7 mouse cellular contexts compared by ENCODE assay signal in the genomic region with DNA sequence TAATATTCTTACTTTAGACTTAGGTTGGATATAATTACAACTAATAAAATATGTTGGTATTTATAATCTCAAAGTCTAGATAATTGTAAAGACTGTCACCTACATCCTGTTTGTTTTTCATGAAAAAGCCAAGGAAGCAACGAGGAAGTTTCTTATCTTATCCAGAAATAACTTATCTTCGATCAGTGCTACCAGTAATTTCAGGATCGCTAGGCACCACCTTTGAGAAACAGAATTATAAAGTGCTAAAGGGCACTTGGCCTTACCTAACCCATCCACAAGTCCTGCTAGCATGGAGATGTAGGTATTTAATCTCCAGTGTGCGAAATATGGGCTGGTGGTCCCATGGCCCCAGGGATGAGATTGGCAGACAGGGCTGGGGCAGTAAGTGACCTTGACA. TPM values are rescaled to one million over a fixed set of nuclear protein-coding genes. Genes with fewer than 3 reads are reported as not detected.
DNase-seq lines count a peak whose midpoint lies in the region; ATAC-seq lines count a peak whose summit lies in the region.

No protein-coding gene starts in this region.

- peak overlapping the region; percentile 91 for H3K9ac ChIP-seq in lung, embryonic 16.5 days (ENCODE audit: low read length)
- H3K9ac ChIP-seq in limb, embryonic 12.5 days (replicated peaks): peak overlapping the region; percentile 81
- peak overlapping the region; percentile 85; the same call in 1 of the 2 replicates for H3K9ac ChIP-seq in stomach, embryonic 14.5 days (replicated peaks; ENCODE audit: low read depth, low read length)

- no peaks in the 10 kb centered on the region for H3K36me3 ChIP-seq in lung, embryonic 16.5 days (ENCODE audit: control insufficient read depth, insufficient read depth, low read length)
- H3K36me3 ChIP-seq in forebrain, embryonic 10.5 days (replicated peaks): no peaks in the 10 kb centered on the region
- H3K36me3 ChIP-seq in limb, embryonic 12.5 days: no peaks in the 10 kb centered on the region
- no peaks in the 10 kb centered on the region for H3K36me3 ChIP-seq in stomach, embryonic 14.5 days (ENCODE audit: control insufficient read depth, insufficient read depth, low read length)

- no peaks in the 10 kb centered on the region for H3K27me3 ChIP-seq in lung, embryonic 16.5 days (ENCODE audit: control insufficient read depth, insufficient read depth, low read depth, low read length)
- H3K27me3 ChIP-seq in forebrain, embryonic 10.5 days (ENCODE audit: poor library complexity, severe bottlenecking): no peaks in the 10 kb centered on the region
- H3K27me3 ChIP-seq in limb, embryonic 12.5 days: no peaks in the 10 kb centered on the region
- no peaks in the 10 kb centered on the region for H3K27me3 ChIP-seq in stomach, embryonic 14.5 days (ENCODE audit: control insufficient read depth, insufficient read depth, low read length)

- peaks cover 14% of the 10 kb centered on the region for H3K4me1 ChIP-seq in lung, embryonic 16.5 days (replicated peaks; ENCODE audit: control insufficient read depth, insufficient read depth, low read length)
- H3K4me1 ChIP-seq in forebrain, embryonic 10.5 days: peaks cover 36% of the 10 kb centered on the region
- peaks cover 24% of the 10 kb centered on the region; the same call in 1 of the 2 replicates for H3K4me1 ChIP-seq in limb, embryonic 12.5 days (replicated peaks)
- peaks cover 9% of the 10 kb centered on the region; the same call in 1 of the 2 replicates for H3K4me1 ChIP-seq in stomach, embryonic 14.5 days (ENCODE audit: control insufficient read depth, insufficient read depth, low read length)

- no peak for ATAC-seq in lung, embryonic 16.5 days (ENCODE audit: low read depth)
- no peak for ATAC-seq in limb, embryonic 12.5 days (ENCODE audit: insufficient number of reproducible peaks, insufficient read depth, low FRiP score, low TSS enrichment, low read depth)
- no peak for ATAC-seq in stomach, embryonic 14.5 days (ENCODE audit: insufficient number of reproducible peaks, insufficient read depth, low FRiP score, low read depth)

- no peaks in the 10 kb centered on the region for H3K9me3 ChIP-seq in lung, embryonic 16.5 days (ENCODE audit: control insufficient read depth, low read length)
- no peaks in the 10 kb centered on the region for H3K9me3 ChIP-seq in forebrain, embryonic 10.5 days
- H3K9me3 ChIP-seq in limb, embryonic 12.5 days: no peaks in the 10 kb centered on the region
- no peaks in the 10 kb centered on the region for H3K9me3 ChIP-seq in stomach, embryonic 14.5 days (ENCODE audit: control insufficient read depth, low read depth, low read length)

- 23% methylated on average over 4 of the region's 4 CpGs for WGBS in lung, embryonic 16.5 days
- 61% methylated on average over 4 of the region's 4 CpGs for WGBS in forebrain, embryonic 10.5 days
- WGBS in limb, embryonic 12.5 days: 58% methylated on average over 4 of the region's 4 CpGs
- WGBS in stomach, embryonic 14.5 days: 35% methylated on average over 4 of the region's 4 CpGs

- DNase-seq in lung, postnatal 25 days (ENCODE audit: low spot score): no peak
- DNase-seq in forebrain, embryonic 10.5 days (ENCODE audit: extremely low spot score, low spot score): no peak
- DNase-seq in left cerebral cortex, adult 18-20 months (ENCODE audit: low spot score in 2 of 2): no peak
- no peak for DNase-seq in gastrocnemius, postnatal 10 days

- H3K27ac ChIP-seq in lung, embryonic 16.5 days (ENCODE audit: low read length): no peak overlapping the region
- H3K27ac ChIP-seq in forebrain, embryonic 10.5 days: peak overlapping the region; percentile 90
- H3K27ac ChIP-seq in limb, embryonic 12.5 days: no peak overlapping the region
- H3K27ac ChIP-seq in stomach, embryonic 14.5 days (ENCODE audit: low read length): no peak overlapping the region

- H3K4me2 ChIP-seq in lung, embryonic 16.5 days (ENCODE audit: low read depth, low read length): peak overlapping the region; percentile 91
- peak overlapping the region; percentile 64 for H3K4me2 ChIP-seq in limb, embryonic 12.5 days
- H3K4me2 ChIP-seq in stomach, embryonic 14.5 days (replicated peaks; ENCODE audit: low read depth, low read length): peak overlapping the region; percentile 66

- peak overlapping the region; percentile 83 for H3K4me3 ChIP-seq in lung, embryonic 16.5 days (ENCODE audit: low read length)
- H3K4me3 ChIP-seq in forebrain, embryonic 10.5 days: peak overlapping the region; percentile 81
- H3K4me3 ChIP-seq in limb, embryonic 12.5 days (replicated peaks): peak overlapping the region; percentile 69
- peak overlapping the region; percentile 75 for H3K4me3 ChIP-seq in stomach, embryonic 14.5 days (ENCODE audit: low read depth, low read length)

RNA-seq across cellular contexts. Expression of gene Chpt1, which starts 1.0 kb away (rescaled TPM):
- polyA plus RNA-seq in lung, embryonic 16.5 days (2015; fragmentation: Nextera tagmentation; extraction: Ambion mirVana): 17.1 and 17.4 TPM in 2 replicates
- 9.0 and 9.4 TPM in 2 replicates for polyA plus RNA-seq in forebrain, embryonic 10.5 days (2016; fragmentation: Nextera tagmentation; extraction: Ambion mirVana)
- polyA plus RNA-seq in limb, embryonic 12.5 days (2016; fragmentation: Nextera tagmentation; extraction: Ambion mirVana): 26.9 and 34.9 TPM in 2 replicates
- 13.4 and 14.6 TPM in 2 replicates for polyA plus RNA-seq in stomach, embryonic 14.5 days (2014; fragmentation: Nextera tagmentation; extraction: Ambion mirVana)
- total RNA-seq in left cerebral cortex, adult 18-20 months (2021): 10 to 100 TPM; 37.1 to 39.7 TPM
- total RNA-seq in gastrocnemius, postnatal 10 days (2021): 10 to 100 TPM; 37.6 to 44.9 TPM

RNA-seq across cellular contexts. Expression of gene Sycp3, which starts 43.5 kb away (rescaled TPM):
- polyA plus RNA-seq in lung, embryonic 16.5 days (2015; fragmentation: Nextera tagmentation; extraction: Ambion mirVana): 0.48 TPM in 1 of 2 replicates, not detected in the other
- polyA plus RNA-seq in forebrain, embryonic 10.5 days (2016; fragmentation: Nextera tagmentation; extraction: Ambion mirVana): 0.19 TPM in 1 of 2 replicates, not detected in the other
- polyA plus RNA-seq in limb, embryonic 12.5 days (2016; fragmentation: Nextera tagmentation; extraction: Ambion mirVana): 0.39 TPM in 1 of 2 replicates, not detected in the other
- polyA plus RNA-seq in stomach, embryonic 14.5 days (2014; fragmentation: Nextera tagmentation; extraction: Ambion mirVana): 0.34 TPM in 1 of 2 replicates, not detected in the other
- total RNA-seq in left cerebral cortex, adult 18-20 months (2021): under 1 TPM; 0.58 to 0.70 TPM
- total RNA-seq in gastrocnemius, postnatal 10 days (2021): not detected
